ENCODE assay signal across 9 mouse cellular contexts in the genomic region with DNA sequence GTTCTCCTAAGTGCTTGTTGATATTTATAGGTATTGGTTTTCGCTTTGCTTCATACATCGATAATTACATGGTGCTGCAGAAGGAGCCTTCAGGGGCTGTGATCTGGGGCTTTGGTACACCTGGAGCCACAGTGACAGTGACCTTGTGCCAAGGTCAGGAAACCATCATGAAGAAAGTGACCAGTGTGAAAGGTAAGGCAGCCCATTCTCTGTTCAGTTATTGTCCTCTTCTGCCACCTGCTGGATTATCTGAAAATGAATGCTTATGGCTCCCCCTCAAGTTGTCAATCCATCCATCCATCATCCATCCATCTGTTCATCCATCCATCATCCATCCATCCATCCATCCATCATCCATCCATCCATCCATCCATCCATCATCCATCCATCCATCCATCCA. TPM values are rescaled to one million over a fixed set of nuclear protein-coding genes. Genes with fewer than 3 reads are reported as not detected.
DNase-seq lines count a peak whose midpoint lies in the region; ATAC-seq lines count a peak whose summit lies in the region.
"Had no signal": no experiment of that assay in that cellular context is flagged by ENCODE, and none has a peak within 500 bp of the region (broad histone marks: within the 10 kb centered on the region; RNA-seq: fewer than 3 reads in every experiment).

No protein-coding gene starts in this region.

- intact Hi-C loops in left cerebral cortex, postnatal 25 days (cut with DNase I), result loop anchor here (1.0 kb wide), 1 partner anchor 154 kb away; no protein-coding TSS in a partner anchor

- WGBS in intestine, embryonic 14.5 days, result 48% methylated on average over 2 of the region's 2 CpGs
- WGBS in intestine, embryonic 15.5 days, result 52% methylated on average over 2 of the region's 2 CpGs

- no peaks in the 10 kb centered on the region for H3K36me3 ChIP-seq in intestine, embryonic 14.5 days (ENCODE audit: control insufficient read depth, insufficient read depth, low read length)
- H3K36me3 ChIP-seq in intestine, embryonic 15.5 days, result no peaks in the 10 kb centered on the region
- H3K36me3 ChIP-seq: embryonic facial prominence, embryonic 15.5 days had no signal

- peaks cover 6% of the 10 kb centered on the region for H3K4me1 ChIP-seq in intestine, embryonic 14.5 days (replicated peaks; ENCODE audit: control insufficient read depth, insufficient read depth, low read length)
- peaks cover 6% of the 10 kb centered on the region; the same call in 1 of the 2 replicates for H3K4me1 ChIP-seq in intestine, embryonic 15.5 days (replicated peaks)

- H3K4me3 ChIP-seq in intestine, embryonic 14.5 days (ENCODE audit: low read depth, low read length), result no peak overlapping the region
- no peak overlapping the region for H3K4me3 ChIP-seq in intestine, embryonic 15.5 days (replicated peaks)
- H3K4me3 ChIP-seq: embryonic facial prominence, embryonic 15.5 days had no signal

- peak; percentile 54 for DNase-seq in intestine, embryonic 14.5 days (ENCODE audit: low spot score)
- DNase-seq in CD4-positive helper T cell, adult 2 months (ENCODE audit: low read depth, low spot score), result peak; percentile 52
- DNase-seq in R1 (ENCODE audit: low read depth, low spot score), result peak; percentile 46
- peak; percentile 43 for DNase-seq in forelimb bud, embryonic 11.5 days (ENCODE audit: low read depth, low spot score)
- DNase-seq in left cerebral cortex, postnatal 25 days (ENCODE audit: low spot score in 2 of 2), result no peak
- no peak for DNase-seq in ovary, adult 18-20 months (ENCODE audit: low spot score)

- H3K9ac ChIP-seq in intestine, embryonic 14.5 days (ENCODE audit: low read length), result no peak overlapping the region
- no peak overlapping the region for H3K9ac ChIP-seq in intestine, embryonic 15.5 days
- H3K9ac ChIP-seq: embryonic facial prominence, embryonic 15.5 days had no signal

- no peak overlapping the region for H3K27ac ChIP-seq in intestine, embryonic 14.5 days (ENCODE audit: low read depth)
- H3K27ac ChIP-seq in intestine, embryonic 15.5 days, result no peak overlapping the region
- H3K27ac ChIP-seq: embryonic facial prominence, embryonic 15.5 days had no signal

- H3K9me3 ChIP-seq in intestine, embryonic 14.5 days (ENCODE audit: control insufficient read depth, low read length), result no peaks in the 10 kb centered on the region
- H3K9me3 ChIP-seq in intestine, embryonic 15.5 days, result no peaks in the 10 kb centered on the region
- H3K9me3 ChIP-seq: embryonic facial prominence, embryonic 15.5 days had no signal

- H3K4me2 ChIP-seq in intestine, embryonic 14.5 days (ENCODE audit: low read length), result no peak overlapping the region
- no peak overlapping the region for H3K4me2 ChIP-seq in intestine, embryonic 15.5 days (replicated peaks)
- H3K4me2 ChIP-seq: embryonic facial prominence, embryonic 15.5 days had no signal

- ATAC-seq in intestine, embryonic 14.5 days (replicated peaks; ENCODE audit: low FRiP score, low TSS enrichment, low read depth), result no peak
- ATAC-seq in intestine, embryonic 15.5 days, result no peak
- 0 out of 2 replicates have a peak, but pooled peaks have one; percentile 27 for ATAC-seq in megakaryocyte-erythroid progenitor cell, adult 5-6 weeks (replicated peaks; ENCODE audit: low FRiP score, low TSS enrichment, poor library complexity, severe bottlenecking)

- H3K27me3 ChIP-seq in intestine, embryonic 14.5 days (replicated peaks; ENCODE audit: control insufficient read depth, insufficient read depth, low read length), result no peaks in the 10 kb centered on the region
- H3K27me3 ChIP-seq in intestine, embryonic 15.5 days (replicated peaks), result no peaks in the 10 kb centered on the region
- H3K27me3 ChIP-seq: embryonic facial prominence, embryonic 15.5 days had no signal

RNA-seq across cellular contexts. Expression of gene Spa17, which starts 3.2 kb away (rescaled TPM):
- polyA plus RNA-seq in intestine, embryonic 14.5 days (2014; fragmentation: Nextera tagmentation; extraction: Ambion mirVana), result 4.7 and 4.8 TPM in 2 replicates
- 3.7 and 3.8 TPM in 2 replicates for polyA plus RNA-seq in intestine, embryonic 15.5 days (2015; fragmentation: Nextera tagmentation; extraction: Ambion mirVana)
- 3.5 and 9.8 TPM in 2 replicates for total RNA-seq in megakaryocyte-erythroid progenitor cell, adult 5-6 weeks (2014; fragmentation: Nextera tagmentation)
- 6.2 TPM in 1 of 2 replicates, not detected in the other for total RNA-seq in megakaryocyte-erythroid progenitor cell, adult 5-6 weeks (2017)
- total RNA-seq in left cerebral cortex, postnatal 25 days (2021), result 1 to 10 TPM; 1.1 to 1.7 TPM

RNA-seq across cellular contexts. Expression of gene Tbrg1, which starts 40.3 kb away (rescaled TPM):
- polyA plus RNA-seq in intestine, embryonic 14.5 days (2014; fragmentation: Nextera tagmentation; extraction: Ambion mirVana), result 166 and 169 TPM in 2 replicates
- 162 and 171 TPM in 2 replicates for polyA plus RNA-seq in intestine, embryonic 15.5 days (2015; fragmentation: Nextera tagmentation; extraction: Ambion mirVana)
- total RNA-seq in megakaryocyte-erythroid progenitor cell, adult 5-6 weeks (2014; fragmentation: Nextera tagmentation), result 80.1 and 93.1 TPM in 2 replicates
- total RNA-seq in megakaryocyte-erythroid progenitor cell, adult 5-6 weeks (2017), result 62.7 and 74.2 TPM in 2 replicates
- 10 to 100 TPM; 53.0 to 54.5 TPM for total RNA-seq in left cerebral cortex, postnatal 25 days (2021)

RNA-seq across cellular contexts. Expression of gene Panx3, which starts 52.3 kb away (rescaled TPM):
- not detected in 2 replicates for polyA plus RNA-seq in intestine, embryonic 14.5 days (2014; fragmentation: Nextera tagmentation; extraction: Ambion mirVana)
- not detected in 2 replicates for polyA plus RNA-seq in intestine, embryonic 15.5 days (2015; fragmentation: Nextera tagmentation; extraction: Ambion mirVana)
- total RNA-seq in megakaryocyte-erythroid progenitor cell, adult 5-6 weeks (2014; fragmentation: Nextera tagmentation), result not detected in 2 replicates
- not detected in 2 replicates for total RNA-seq in megakaryocyte-erythroid progenitor cell, adult 5-6 weeks (2017)
- total RNA-seq in left cerebral cortex, postnatal 25 days (2021), result not detected

Comparison
In these comparisons a context has a peak if more than half of its experiments do, and no peak if none do; other contexts are left out.
1. DNase-seq: peak in intestine, embryonic 14.5 days (single experiment), CD4-positive helper T cell, adult 2 months (single experiment), R1 (single experiment) and forelimb bud, embryonic 11.5 days (single experiment); none in left cerebral cortex, postnatal 25 days (0 of 2) and ovary, adult 18-20 months (single experiment).